Mouse (Mus musculus) cerebellum, adult 11 months (tissue): ENCODE results near the gene Aldoc.
A peak's percentile ranks its signal among the peaks of the same experiment; 100 is the strongest.
"Not testable (repeated sequence)": the region's sequence is repeated elsewhere in the genome, so short reads cannot be mapped to it uniquely, and the experiment has no call there.

Experiments used
- DNase-seq: peaks from one replicate; pipeline ENCODE4 v3.0.0; 2022

The Aldoc gene

DNA sequence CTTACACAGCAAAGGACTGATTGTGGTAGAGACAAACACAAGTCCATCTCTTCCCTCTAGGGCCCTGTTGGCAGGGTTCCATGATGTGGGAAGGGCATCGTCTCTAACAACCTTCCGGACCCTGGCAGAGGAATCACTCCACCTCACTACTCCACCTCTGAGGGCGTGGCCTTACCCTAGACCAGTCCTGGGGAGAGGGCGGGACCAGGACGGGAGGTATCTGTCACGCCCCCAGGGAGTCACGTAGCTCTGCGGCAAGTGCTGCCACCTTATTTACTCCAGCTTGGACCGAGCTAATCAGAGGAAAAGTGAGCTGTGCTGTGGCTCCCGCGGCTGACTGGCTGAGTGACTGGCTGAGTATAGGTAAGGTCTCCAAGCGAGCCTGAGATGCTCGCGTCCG lies at the start of gene Aldoc:
TSS of gene Aldoc (plus strand) at position 109 of the 400 bp plus-strand sequence.
- peak; percentile 89 for DNase-seq

- DNase-seq, result no peak
These were observed 47.2 kb upstream of the Aldoc start for GRCm38 (mm10) chr11:78275596-78275995.

DNA sequence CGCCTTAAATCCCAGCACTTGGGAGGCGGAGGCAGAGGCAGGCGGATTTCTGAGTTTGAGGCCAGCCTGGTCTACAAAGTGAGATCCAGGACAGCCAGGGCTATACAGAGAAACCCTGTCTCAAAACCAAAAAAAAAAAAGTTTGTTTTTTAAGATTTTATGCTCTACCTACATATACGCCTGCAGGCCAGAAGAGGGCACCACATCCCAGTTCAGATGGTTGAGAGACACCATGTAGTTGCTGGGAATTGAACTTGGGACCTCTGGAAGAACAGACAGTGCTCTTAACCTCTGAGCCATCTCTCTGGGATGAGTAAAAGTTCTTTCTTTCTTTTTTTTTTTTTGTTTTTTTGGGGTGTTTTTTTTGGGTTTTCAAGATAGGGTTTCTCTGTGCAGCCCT lies 46.6 kb upstream of the Aldoc start:
- DNase-seq, result not testable (repeated sequence)

DNA sequence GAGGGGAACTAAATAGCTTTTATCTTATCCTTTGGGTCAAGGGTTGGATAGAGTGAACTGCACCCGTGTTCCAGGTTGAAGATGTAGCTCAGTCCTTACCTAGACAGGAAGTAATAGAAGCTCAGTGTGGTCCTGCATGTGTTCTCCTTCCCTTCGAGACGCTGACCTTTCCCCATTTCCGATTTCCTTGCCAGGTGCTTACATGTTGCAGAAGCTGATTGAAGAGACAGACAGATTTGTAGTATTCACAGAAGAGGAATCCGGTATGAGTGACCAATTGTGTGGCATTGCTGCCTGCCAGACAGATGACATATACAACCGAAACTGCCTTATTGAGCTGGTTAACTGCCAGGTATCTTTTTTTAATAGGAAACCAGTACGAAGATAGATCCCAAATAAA lies 43.9 kb upstream of the Aldoc start:
- no peak for DNase-seq

DNA sequence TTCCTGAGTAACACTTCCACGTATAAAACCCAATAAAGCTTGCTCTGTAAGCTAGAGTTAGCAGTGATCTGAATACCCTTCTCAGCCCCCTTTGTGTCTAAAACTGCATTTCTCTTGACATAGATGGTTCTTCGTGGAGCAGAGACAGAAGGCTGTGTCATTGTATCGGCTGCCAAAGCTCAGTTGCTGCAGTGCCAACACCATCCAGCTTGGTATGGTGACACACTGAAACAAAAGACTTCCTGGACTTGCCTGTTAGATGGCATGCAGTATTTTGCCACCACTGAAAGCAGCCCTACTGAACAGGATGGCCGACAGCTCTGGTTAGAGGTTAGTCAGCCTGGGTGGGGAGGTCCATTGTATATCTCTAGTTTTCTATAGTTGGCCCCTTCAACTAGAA lies 43.2 kb upstream of the Aldoc start:
- DNase-seq, result no peak

DNA sequence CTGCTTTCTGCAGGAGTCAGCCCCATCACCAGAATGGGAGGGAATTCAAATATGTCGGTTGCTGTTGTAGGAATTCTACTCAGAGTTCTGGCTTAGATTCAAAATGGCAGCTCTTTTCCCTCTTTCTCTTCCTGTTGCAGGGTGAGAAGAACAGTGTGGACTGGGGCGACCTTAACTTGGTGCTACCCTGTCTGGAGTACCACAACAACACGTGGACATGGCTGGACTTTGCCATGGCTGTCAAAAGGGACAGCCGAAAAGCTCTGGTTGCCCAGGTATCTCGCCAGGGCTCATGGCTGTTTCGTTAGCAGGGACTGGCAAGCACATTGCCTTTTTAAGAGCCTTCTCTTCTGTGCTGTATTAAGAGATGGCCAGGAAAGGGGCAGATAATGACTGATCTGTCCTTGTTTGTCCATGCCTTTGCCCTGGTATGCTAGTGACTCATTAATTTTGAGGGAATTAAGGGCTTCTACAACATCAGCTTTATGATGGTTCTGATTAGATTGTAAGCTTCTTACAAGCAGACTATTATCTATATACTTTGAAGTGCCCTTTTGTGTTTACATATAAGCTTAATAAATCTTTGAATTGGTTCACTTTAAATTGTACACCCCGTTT lies 33.5 kb upstream of the Aldoc start:
- no peak for DNase-seq

GRCm38 (mm10) chr11:78290654-78291053 lies 32.1 kb upstream of the Aldoc start, which contains the start of gene BC030499:
TSS of gene BC030499 (plus strand) at chr11:78290841.
- DNase-seq, result no peak

DNA sequence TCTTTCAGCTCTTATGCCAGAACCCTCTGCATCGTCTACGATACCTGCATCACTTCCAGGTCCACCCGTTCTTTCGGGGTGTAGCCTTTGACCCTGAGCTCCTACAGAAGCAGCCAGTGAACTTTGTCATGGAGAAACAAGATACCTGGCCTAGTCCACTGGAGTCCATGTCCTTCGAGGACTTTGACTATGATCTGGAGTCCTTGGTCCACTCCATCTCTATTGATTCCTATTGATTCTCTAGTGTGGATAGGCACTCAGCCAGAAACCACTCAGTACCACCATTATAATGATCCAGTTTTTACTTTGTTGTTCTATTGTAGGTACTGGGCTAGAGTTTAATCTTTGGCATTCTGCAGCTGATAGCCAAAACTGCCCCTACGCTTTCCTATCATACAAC lies 28.2 kb upstream of the Aldoc start:
- DNase-seq, result no peak

- DNase-seq, result no peak
These were observed 21.9 kb upstream of the Aldoc start for GRCm38 (mm10) chr11:78300917-78301316.

DNA sequence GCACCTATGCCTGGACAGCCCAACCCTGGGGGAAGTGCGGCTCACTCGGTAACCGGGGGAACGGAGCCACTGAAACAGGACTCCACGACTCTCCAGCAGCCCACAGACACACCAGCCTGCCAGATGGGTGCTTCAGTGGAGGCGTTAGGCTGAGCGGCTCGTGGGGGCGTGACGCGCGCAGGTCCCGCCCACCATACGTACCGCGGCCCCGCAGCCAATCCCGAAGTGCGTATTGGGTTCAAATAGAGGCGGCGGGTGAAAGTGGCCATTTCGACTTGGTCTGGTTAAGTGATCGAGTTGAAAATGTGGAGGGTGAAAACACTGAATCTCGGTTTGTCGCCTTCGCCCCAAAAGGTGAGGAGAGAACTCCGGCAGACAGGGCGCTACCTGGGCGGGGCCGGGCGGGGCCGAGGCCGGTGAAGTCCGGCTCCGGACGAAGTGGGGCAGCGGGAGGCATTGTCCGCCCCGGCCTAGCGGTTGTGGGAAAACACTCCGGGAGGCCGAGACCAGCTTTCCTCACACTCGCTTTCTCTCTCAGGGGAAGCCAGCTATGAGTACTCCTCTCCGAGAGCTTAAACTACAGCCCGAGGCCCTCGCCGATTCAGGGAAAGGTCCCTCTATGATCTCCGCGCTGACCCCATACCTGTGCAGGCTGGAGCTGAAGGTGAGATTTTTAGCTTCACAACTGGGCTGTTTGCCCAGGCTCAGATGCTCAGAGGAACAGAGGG lies 21.2 kb upstream of the Aldoc start, which contains the start of gene Spag5:
TSS of gene Spag5 (plus strand) at position 173 of the 728 bp plus-strand sequence.
- DNase-seq, result peak; percentile 81

DNA sequence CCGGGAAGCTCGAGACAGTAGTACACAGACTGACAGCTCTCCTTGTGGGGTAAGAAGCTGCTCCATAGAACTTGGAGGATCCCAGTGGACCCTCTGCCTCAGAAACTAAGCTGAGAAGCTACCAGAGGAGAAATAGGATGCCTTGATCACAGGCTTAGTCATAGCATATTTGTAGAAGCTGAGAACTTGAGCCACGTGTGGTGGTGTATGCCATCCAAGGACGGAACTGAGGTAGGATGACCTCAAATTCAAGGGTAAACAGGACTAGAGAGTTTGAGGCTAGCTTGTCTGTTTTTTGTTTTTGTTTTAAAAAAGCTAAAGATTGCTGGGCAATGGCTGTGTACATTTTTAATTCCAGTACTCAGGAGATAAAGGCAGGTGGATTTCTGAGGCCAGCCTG lies 17.5 kb upstream of the Aldoc start:
- no peak for DNase-seq

GRCm38 (mm10) chr11:78310861-78311511 lies 11.8 kb upstream of the Aldoc start:
- DNase-seq, result no peak

GRCm38 (mm10) chr11:78313662-78314061 lies 9.1 kb upstream of the Aldoc start:
- DNase-seq, result no peak

DNA sequence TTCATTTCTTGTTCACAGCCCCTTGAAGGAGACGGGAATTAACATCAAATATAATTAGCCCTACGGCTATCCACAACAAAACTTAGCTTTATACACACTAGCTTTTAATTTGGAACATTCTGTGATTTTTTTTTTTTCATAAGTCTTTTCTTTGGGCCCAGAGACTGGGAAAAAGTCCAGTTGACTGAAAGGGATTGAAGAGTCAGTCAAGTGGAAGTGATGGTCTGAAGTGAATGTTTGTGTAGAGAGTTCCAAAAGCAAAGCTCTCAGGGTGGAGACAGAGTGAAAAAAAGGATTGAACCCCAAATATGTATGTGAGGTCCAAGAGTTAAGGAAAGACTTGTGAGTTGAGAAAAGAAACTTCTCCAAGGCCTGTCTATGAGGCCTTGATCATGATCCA lies 4.4 kb upstream of the Aldoc start:
- DNase-seq, result no peak

DNA sequence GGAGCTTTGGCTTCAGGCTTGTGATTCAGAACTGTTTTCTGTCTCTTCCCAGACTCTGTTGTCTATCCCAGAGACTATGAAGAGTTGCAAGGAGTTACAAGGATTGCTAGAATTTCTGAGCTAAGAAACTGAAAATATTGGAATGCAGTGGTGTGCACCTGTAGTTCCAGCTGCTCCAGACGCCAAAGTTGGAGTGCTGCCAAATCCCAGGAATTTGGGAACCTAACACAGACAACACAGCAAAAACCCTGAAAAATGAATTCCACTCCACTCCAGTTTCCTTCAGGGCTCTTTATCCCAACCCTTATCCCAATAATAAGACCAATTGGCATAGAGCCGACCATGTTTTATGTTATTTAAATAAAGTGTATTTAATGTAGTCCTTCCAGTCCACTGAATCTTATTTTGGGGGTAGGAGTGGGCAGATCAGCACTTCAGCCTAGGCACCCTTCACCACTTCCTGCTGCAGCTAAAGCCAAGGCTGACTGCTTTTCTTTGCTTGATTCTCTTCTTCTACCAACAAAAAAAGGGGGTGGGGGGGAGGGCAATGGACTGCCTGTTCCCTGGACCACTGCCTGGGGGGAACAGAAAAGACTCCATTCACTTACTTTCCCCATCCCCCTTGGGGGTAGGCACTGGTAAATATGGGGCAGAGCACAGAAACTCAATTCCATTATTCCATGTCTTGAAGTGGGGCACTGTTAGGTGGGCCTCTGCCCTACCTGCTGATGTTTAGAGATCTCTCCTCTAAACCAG lies 514 bp upstream of the Aldoc start:
- no peak for DNase-seq

- peak; percentile 55 for DNase-seq
These were observed 1.4 kb downstream of the Aldoc start for GRCm38 (mm10) chr11:78324000-78324785.

- no peak for DNase-seq
These were observed 2.2 kb downstream of the Aldoc start for GRCm38 (mm10) chr11:78324965-78325364.

DNA sequence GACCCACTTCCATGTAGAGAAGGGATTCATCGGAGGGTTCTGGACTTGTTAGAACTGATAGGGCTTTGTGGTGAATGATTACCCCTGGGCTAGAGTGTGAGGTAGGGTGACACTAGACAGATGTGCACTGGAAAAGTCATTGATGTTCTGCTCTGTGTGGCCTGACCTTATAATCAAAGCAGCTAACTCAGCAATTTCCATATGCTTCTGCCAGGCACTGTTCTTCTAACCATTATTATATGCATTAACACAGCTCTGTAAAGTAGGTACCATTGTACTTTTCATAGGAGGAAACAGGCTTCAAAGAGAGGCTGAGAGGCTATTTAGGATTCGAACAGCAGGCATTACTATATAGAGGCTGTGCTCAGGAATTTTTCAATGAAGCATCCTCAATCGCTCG lies 4.4 kb downstream of the Aldoc start:
- DNase-seq, result no peak

DNA sequence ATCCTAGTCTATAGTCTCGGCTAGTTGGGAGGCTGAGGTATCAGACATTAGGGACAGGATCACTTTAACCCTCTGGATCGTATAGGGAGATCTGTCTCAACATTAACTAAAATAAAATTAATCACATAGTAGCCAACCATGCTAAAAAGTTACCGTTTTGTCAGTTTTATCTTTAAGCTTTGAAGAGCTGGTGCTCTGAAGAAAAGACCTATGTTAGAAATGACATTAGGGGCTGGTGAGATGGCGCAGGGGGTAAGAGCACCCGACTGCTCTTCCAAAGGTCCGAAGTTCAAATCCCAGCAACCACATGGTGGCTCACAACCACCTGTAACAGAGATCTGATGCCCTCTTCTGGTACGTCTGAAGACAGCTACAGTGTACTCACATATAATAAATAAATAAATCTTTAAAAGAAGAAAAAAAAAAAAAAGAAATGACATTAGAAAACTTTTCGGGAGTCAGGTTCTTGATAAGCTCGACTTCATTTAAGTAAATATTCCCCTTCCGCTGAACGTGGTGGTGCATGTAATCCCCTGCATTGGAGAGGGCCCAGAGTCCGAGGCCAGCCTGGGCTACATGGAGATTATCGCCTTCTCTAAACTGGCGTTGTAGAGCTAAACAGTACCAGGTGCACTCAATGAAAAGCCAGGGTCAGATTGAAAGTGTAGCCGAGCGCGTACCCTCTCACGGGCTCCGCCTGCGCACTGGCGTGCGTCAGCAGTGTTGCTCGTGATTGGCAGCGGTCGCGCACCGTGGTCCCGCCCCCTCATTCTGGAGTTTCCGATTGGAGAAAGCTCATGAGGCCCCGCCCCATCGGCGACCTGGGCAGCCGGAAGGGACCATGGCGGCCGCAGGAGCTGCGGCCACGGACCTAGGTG lies 5.1 kb downstream of the Aldoc start, which contains the start of gene Pigs:
TSS of gene Pigs (plus strand) at position 782 of the 878 bp plus-strand sequence.
- peak; percentile 97 for DNase-seq

DNA sequence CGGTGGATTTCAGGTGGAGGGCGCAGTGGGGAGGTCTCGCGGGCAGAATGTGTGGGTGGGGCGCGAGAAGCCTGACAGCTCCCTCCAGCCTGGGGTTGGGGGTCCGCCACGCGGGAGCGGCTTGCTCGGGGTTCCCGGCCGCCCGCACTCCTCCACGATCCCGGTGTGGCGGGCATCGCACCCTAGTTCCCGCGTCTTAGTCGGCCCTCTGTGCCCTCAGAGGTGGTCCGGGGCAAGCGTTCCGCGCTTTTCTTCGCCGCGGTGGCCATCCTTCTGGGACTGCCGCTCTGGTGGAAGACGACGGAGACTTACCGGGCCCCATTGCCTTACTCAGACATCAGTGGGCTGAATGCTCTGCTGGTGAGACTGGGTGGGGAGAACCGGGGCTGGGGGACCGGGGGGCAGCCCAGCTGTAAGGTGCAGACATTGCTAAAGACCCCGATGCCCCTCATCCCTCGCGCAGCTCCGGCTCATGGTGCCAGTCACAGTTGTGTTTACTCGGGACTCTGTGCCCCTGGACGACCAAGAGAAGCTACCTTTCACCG lies 5.8 kb downstream of the Aldoc start:
- no peak for DNase-seq

- no peak for DNase-seq
These were observed 9.9 kb downstream of the Aldoc start for GRCm38 (mm10) chr11:78332676-78333075.
